Mouse (Mus musculus) myocyte (in vitro differentiated cells): ENCODE data around the gene Naa10. TPM values are rescaled to one million over a fixed set of nuclear protein-coding genes. Genes with fewer than 3 reads are reported as not detected.

Experiments used
- H3K27me3 ChIP-seq: one replicate; pipeline ENCODE4 v1.6.1; 2011; ENCODE audit not compliant: control insufficient read depth, insufficient read depth, insufficient read length
- H3K36me3 ChIP-seq: one replicate; pipeline ENCODE4 v1.6.1; 2011; ENCODE audit not compliant: control insufficient read depth, insufficient read depth
- H3K4me2 ChIP-seq: one replicate; pipeline ENCODE4 v1.6.1; 2011; ENCODE audit warnings: low read depth, control low read depth
- H3K4me3 ChIP-seq: one replicate; pipeline ENCODE4 v1.5.1; 2011; ENCODE audit warnings: mild to moderate bottlenecking, control low read depth, moderate library complexity
- H3K79me2 ChIP-seq: one replicate; pipeline ENCODE4 v1.6.1; 2011; ENCODE audit not compliant: control insufficient read depth, insufficient read depth
- H3ac ChIP-seq: one replicate; pipeline ENCODE4 v1.6.1; 2011; ENCODE audit not compliant: control insufficient read depth, insufficient read length
- CEBPB ChIP-seq: IDR thresholded peaks from 2 replicates; pipeline ENCODE4 v1.6.1; 2011; ENCODE audit warnings: mild to moderate bottlenecking, moderate library complexity; ENCODE audit not compliant: poor library complexity, insufficient read depth, severe bottlenecking
- E2F4 ChIP-seq: IDR thresholded peaks from one replicate; pipeline ENCODE4 v1.6.1; 2011; ENCODE audit warnings: mild to moderate bottlenecking, control low read depth, moderate library complexity; ENCODE audit not compliant: insufficient read depth
- MAX ChIP-seq: IDR thresholded peaks from one replicate; pipeline ENCODE4 v1.6.1; 2011; ENCODE audit warnings: low read depth, mild to moderate bottlenecking, control low read depth
- MYOD1 ChIP-seq, 3 experiments: IDR thresholded peaks; one replicate each; pipeline ENCODE4 v1.6.1; 2011; ENCODE audit warnings: control low read depth in 2 of 3, low read depth in 2 of 3, mild to moderate bottlenecking in 2 of 3, moderate library complexity in 1 of 3; ENCODE audit not compliant: insufficient read length in 2 of 3, control insufficient read depth in 1 of 3
- MYOG ChIP-seq, 3 experiments: IDR thresholded peaks; one replicate each; pipeline ENCODE4 v1.6.1; 2011; ENCODE audit warnings: control low read depth in 2 of 3, low read depth in 2 of 3, mild to moderate bottlenecking in 2 of 3; ENCODE audit not compliant: insufficient read length in 2 of 3, control insufficient read depth in 1 of 3, insufficient read depth in 1 of 3
- POLR2A ChIP-seq: IDR thresholded peaks from one replicate; pipeline ENCODE4 v1.6.1; 2011; ENCODE audit warnings: low read depth, mild to moderate bottlenecking, control low read depth, moderate library complexity; ENCODE audit not compliant: insufficient read length
- POLR2AphosphoS2 ChIP-seq: IDR thresholded peaks from one replicate; pipeline ENCODE4 v1.6.1; 2011; ENCODE audit warnings: low read depth, control low read depth; ENCODE audit not compliant: insufficient read length
- REST ChIP-seq: IDR thresholded peaks from one replicate; pipeline ENCODE4 v1.6.1; 2011; ENCODE audit warnings: mild to moderate bottlenecking, control low read depth, moderate library complexity; ENCODE audit not compliant: insufficient read depth, insufficient read length
- SRF ChIP-seq: IDR thresholded peaks from one replicate; pipeline ENCODE4 v1.6.1; 2011; ENCODE audit warnings: low read depth; ENCODE audit not compliant: control insufficient read depth, insufficient read length
- TCF12 ChIP-seq: IDR thresholded peaks from one replicate; pipeline ENCODE4 v1.6.1; 2011; ENCODE audit warnings: mild to moderate bottlenecking, control low read depth; ENCODE audit not compliant: poor library complexity, insufficient read depth, severe bottlenecking
- TCF3 ChIP-seq: IDR thresholded peaks from one replicate; pipeline ENCODE4 v1.6.1; 2011; ENCODE audit warnings: low read depth, control low read depth; ENCODE audit not compliant: insufficient read length
- USF1 ChIP-seq: IDR thresholded peaks from one replicate; pipeline ENCODE4 v1.6.1; 2011; ENCODE audit warnings: low read depth, mild to moderate bottlenecking, control low read depth, moderate library complexity
- polyA plus RNA-seq: library from polyadenylated mRNA; unstranded; fragments of >200 nt; fragmentation: generic; extraction: Trizol; gene quantifications from one replicate; pipeline ENCODE4 v1.2.1, GENCODE M21; 2012; ENCODE audit warnings: missing spikeins

Naa10 gene
- polyA plus RNA-seq, 1 experiment: 83.1 TPM

GRCm38 (mm10) chrX:73930402-73931062 is 8.8 kb upstream of the Naa10 start, which contains the start of gene Renbp:
Renbp (minus strand) TSS chrX:73930850.
- H3K27me3 ChIP-seq: no peaks in the 10 kb centered on the region
- no peaks in the 10 kb centered on the region for H3K36me3 ChIP-seq
- TF ChIP-seq CEBPB (no peak), MYOD1 (IDR thresholded peaks at IDR 0.05; ENCODE audit: control insufficient read depth in 1 of 3, insufficient read length in 2 of 3, low read depth in 2 of 3) (no peak), POLR2A (peak; percentile 45)
- H3ac ChIP-seq: no peak within 1 kb of the TSS
- H3K4me3 ChIP-seq: peak within 1 kb of the TSS; percentile 31
- peak within 1 kb of the TSS; percentile 73 for H3K4me2 ChIP-seq
- no peaks in the 10 kb centered on the region for H3K79me2 ChIP-seq

- Histone ChIP-seq H3K4me2 (peak overlapping the region; percentile 58), H3K79me2 (peaks cover 6% of the 10 kb centered on the region), H3K4me3 (peak overlapping the region; percentile 53), H3K27me3 (no peaks in the 10 kb centered on the region), H3ac (no peak overlapping the region), H3K36me3 (no peaks in the 10 kb centered on the region)
- TF ChIP-seq CEBPB (no peak), MYOD1 (IDR thresholded peaks at IDR 0.05; ENCODE audit: control insufficient read depth in 1 of 3, insufficient read length in 2 of 3, low read depth in 2 of 3) (no peak), SRF (no peak), TCF3 (no peak), USF1 (no peak), TCF12 (no peak), MAX (no peak), E2F4 (no peak), MYOG (IDR thresholded peaks at IDR 0.05; ENCODE audit: control insufficient read depth in 1 of 3, insufficient read depth in 1 of 3, insufficient read length in 2 of 3, low read depth in 2 of 3) (no peak)
These were observed 772 bp upstream of the Naa10 start for GRCm38 (mm10) chrX:73922550-73922882.

GRCm38 (mm10) chrX:73921285-73921822 is 390 bp downstream of the Naa10 start:
- no peaks in the 10 kb centered on the region for H3K27me3 ChIP-seq
- no peaks in the 10 kb centered on the region for H3K36me3 ChIP-seq
- TF ChIP-seq TCF3 (no peak), USF1 (no peak), MYOG (IDR thresholded peaks at IDR 0.05; ENCODE audit: control insufficient read depth in 1 of 3, insufficient read depth in 1 of 3, insufficient read length in 2 of 3, low read depth in 2 of 3) (no peak), CEBPB (no peak), MYOD1 (IDR thresholded peaks at IDR 0.05; ENCODE audit: control insufficient read depth in 1 of 3, insufficient read length in 2 of 3, low read depth in 2 of 3) (no peak), SRF (no peak), E2F4 (no peak), POLR2AphosphoS2 (no peak), TCF12 (no peak)

DNA sequence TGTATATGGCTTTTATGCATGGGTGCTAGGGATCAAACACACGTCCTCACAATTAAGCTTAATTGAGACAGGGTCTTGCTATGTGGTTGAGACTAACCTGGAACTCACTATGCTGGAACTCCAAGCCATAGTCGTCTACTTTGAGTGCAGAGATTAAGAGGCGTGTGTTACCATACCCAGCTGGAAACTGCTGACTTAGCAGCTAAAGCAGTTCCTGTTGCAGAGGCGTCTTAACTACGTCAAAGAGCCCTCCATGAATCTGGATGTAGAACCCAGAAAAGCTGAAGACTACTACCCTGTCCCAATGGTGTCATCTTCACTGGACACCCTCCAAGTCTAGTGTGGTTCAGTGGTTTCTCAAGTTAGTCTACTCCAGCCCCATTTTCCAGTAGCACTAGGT is 3.1 kb downstream of the Naa10 start:
- Histone ChIP-seq H3K27me3 (no peaks in the 10 kb centered on the region), H3K4me3 (no peak overlapping the region), H3K79me2 (peaks cover 6% of the 10 kb centered on the region), H3K36me3 (no peaks in the 10 kb centered on the region), H3ac (no peak overlapping the region), H3K4me2 (no peak overlapping the region)
- TF ChIP-seq E2F4 (no peak), MYOG (IDR thresholded peaks at IDR 0.05; ENCODE audit: control insufficient read depth in 1 of 3, insufficient read depth in 1 of 3, insufficient read length in 2 of 3, low read depth in 2 of 3) (no peak), MYOD1 (IDR thresholded peaks at IDR 0.05; ENCODE audit: control insufficient read depth in 1 of 3, insufficient read length in 2 of 3, low read depth in 2 of 3) (no peak), SRF (no peak), POLR2AphosphoS2 (no peak), TCF12 (no peak), USF1 (no peak), REST (no peak), TCF3 (no peak), POLR2A (no peak), MAX (no peak)

More at GRCm38 (mm10) chrX:73921285-73921822, 390 bp downstream of the Naa10 start:
- peaks cover 6% of the 10 kb centered on the region for H3K79me2 ChIP-seq
- peak overlapping the region; percentile 86 for H3K4me2 ChIP-seq
- peak overlapping the region; percentile 35 for H3ac ChIP-seq
- peak overlapping the region; percentile 53 for H3K4me3 ChIP-seq

GRCm38 (mm10) chrX:73916945-73917344 is 4.8 kb downstream of the Naa10 start:
- H3K79me2 ChIP-seq: peaks cover 6% of the 10 kb centered on the region

More at GRCm38 (mm10) chrX:73916945-73917344, 4.8 kb downstream of the Naa10 start:
- H3K36me3 ChIP-seq: no peaks in the 10 kb centered on the region
- no peak overlapping the region for H3K4me3 ChIP-seq
- no peaks in the 10 kb centered on the region for H3K27me3 ChIP-seq
- no peak overlapping the region for H3K4me2 ChIP-seq
- TF ChIP-seq REST: no peak
- no peak for TF ChIP-seq CEBPB
- TF ChIP-seq POLR2AphosphoS2: no peak
- TF ChIP-seq POLR2A: no peak
- TF ChIP-seq TCF12: no peak
- TF ChIP-seq E2F4: no peak
- TF ChIP-seq MYOD1 (IDR thresholded peaks at IDR 0.05; ENCODE audit: control insufficient read depth in 1 of 3, insufficient read length in 2 of 3, low read depth in 2 of 3): no peak
- no peak for TF ChIP-seq TCF3
- TF ChIP-seq MYOG (IDR thresholded peaks at IDR 0.05; ENCODE audit: control insufficient read depth in 1 of 3, insufficient read depth in 1 of 3, insufficient read length in 2 of 3, low read depth in 2 of 3): no peak
- no peak overlapping the region for H3ac ChIP-seq
